Mouse (Mus musculus): ENCODE results near the gene Stk19. TPM values are rescaled to one million over a fixed set of nuclear protein-coding genes. Genes with fewer than 3 reads are reported as not detected.

The Stk19 gene
- polyA plus RNA-seq, 1 experiment from 2014 or later = 43.2 TPM

- no peak for ATAC-seq
- H3K9me3 ChIP-seq (replicated peaks; ENCODE audit: control insufficient read depth, low read length, poor library complexity, severe bottlenecking) = no peaks in the 10 kb centered on the region
- H3K36me3 ChIP-seq (ENCODE audit: control insufficient read depth, insufficient read depth, low read length) = no peaks in the 10 kb centered on the region
- H3K27ac ChIP-seq (ENCODE audit: low read length) = no peak overlapping the region
- no peaks in the 10 kb centered on the region for H3K27me3 ChIP-seq (ENCODE audit: control insufficient read depth, insufficient read depth, low read depth, low read length)
- H3K9ac ChIP-seq (ENCODE audit: low read depth, low read length) = no peak overlapping the region
- no peak overlapping the region for H3K4me2 ChIP-seq (ENCODE audit: low read length)
- H3K4me3 ChIP-seq (ENCODE audit: low read depth, low read length) = no peak overlapping the region
- no peaks in the 10 kb centered on the region for H3K4me1 ChIP-seq (ENCODE audit: control insufficient read depth, insufficient read depth, low read length)
- WGBS = 86% methylated on average over 8 of the region's 8 CpGs
Observed at GRCm38 (mm10) chr17:34796311-34797140, 40.2 kb downstream of the Stk19 start.

- 64% methylated on average over 9 of the region's 9 CpGs for WGBS
- no peak for ATAC-seq
- Histone ChIP-seq H3K27ac (ENCODE audit: low read length) (no peak overlapping the region), H3K9ac (ENCODE audit: low read depth, low read length) (no peak overlapping the region), H3K4me1 (ENCODE audit: control insufficient read depth, insufficient read depth, low read length) (no peaks in the 10 kb centered on the region), H3K4me2 (ENCODE audit: low read length) (no peak overlapping the region), H3K9me3 (replicated peaks; ENCODE audit: control insufficient read depth, low read length, poor library complexity, severe bottlenecking) (no peaks in the 10 kb centered on the region), H3K36me3 (ENCODE audit: control insufficient read depth, insufficient read depth, low read length) (no peaks in the 10 kb centered on the region), H3K4me3 (ENCODE audit: low read depth, low read length) (no peak overlapping the region), H3K27me3 (ENCODE audit: control insufficient read depth, insufficient read depth, low read depth, low read length) (no peaks in the 10 kb centered on the region)
Observed at GRCm38 (mm10) chr17:34795633-34796032, 41.1 kb downstream of the Stk19 start.

GRCm38 (mm10) chr17:34795016-34795415 lies 41.7 kb downstream of the Stk19 start:
- 84% methylated on average over 10 of the region's 10 CpGs for WGBS
- H3K9ac ChIP-seq (ENCODE audit: low read depth, low read length) = no peak overlapping the region

GRCm38 (mm10) chr17:34777680-34778325 lies 58.9 kb downstream of the Stk19 start:
- Histone ChIP-seq H3K27ac (ENCODE audit: low read length) (no peak overlapping the region), H3K4me1 (ENCODE audit: control insufficient read depth, insufficient read depth, low read length) (no peaks in the 10 kb centered on the region), H3K9me3 (replicated peaks; ENCODE audit: control insufficient read depth, low read length, poor library complexity, severe bottlenecking) (peaks cover 5% of the 10 kb centered on the region; the same call in 1 of the 2 replicates), H3K36me3 (ENCODE audit: control insufficient read depth, insufficient read depth, low read length) (no peaks in the 10 kb centered on the region), H3K9ac (ENCODE audit: low read depth, low read length) (no peak overlapping the region), H3K4me2 (ENCODE audit: low read length) (no peak overlapping the region), H3K4me3 (ENCODE audit: low read depth, low read length) (no peak overlapping the region), H3K27me3 (ENCODE audit: control insufficient read depth, insufficient read depth, low read depth, low read length) (no peaks in the 10 kb centered on the region)
- no peak for ATAC-seq
- WGBS = 78% methylated on average over 9 of the region's 9 CpGs

More at GRCm38 (mm10) chr17:34795016-34795415, 41.7 kb downstream of the Stk19 start:
- Histone ChIP-seq H3K27ac (ENCODE audit: low read length) (no peak overlapping the region), H3K36me3 (ENCODE audit: control insufficient read depth, insufficient read depth, low read length) (no peaks in the 10 kb centered on the region), H3K27me3 (ENCODE audit: control insufficient read depth, insufficient read depth, low read depth, low read length) (no peaks in the 10 kb centered on the region), H3K9me3 (replicated peaks; ENCODE audit: control insufficient read depth, low read length, poor library complexity, severe bottlenecking) (no peaks in the 10 kb centered on the region), H3K4me1 (ENCODE audit: control insufficient read depth, insufficient read depth, low read length) (no peaks in the 10 kb centered on the region), H3K4me2 (ENCODE audit: low read length) (no peak overlapping the region), H3K4me3 (ENCODE audit: low read depth, low read length) (no peak overlapping the region)
- ATAC-seq = no peak

Small RNA genes within 50 kb of the gene (microRNA-seq; reads per million reads assigned to microRNA genes)
- gene Mir6970 = not detected
- gene Mir6971 = 4.8 reads per million, percentile 23 among the genes with 10 or more reads in this experiment
- not detected for gene Mir6972

Other genes starting within 250 kb of the Stk19 start
- gene Gpsm3, start 247.1 kb downstream of the Stk19 start, polyA plus RNA-seq (2015; fragmentation: Nextera tagmentation; extraction: Ambion mirVana) = 3.9 and 4.3 TPM in 2 replicates
- 9.4 and 9.7 TPM in 2 replicates for gene Pbx2, start 245.7 kb downstream of the Stk19 start, polyA plus RNA-seq (2015; fragmentation: Nextera tagmentation; extraction: Ambion mirVana)
- gene Ager, start 239.1 kb downstream of the Stk19 start, polyA plus RNA-seq (2015; fragmentation: Nextera tagmentation; extraction: Ambion mirVana) = 0.95 and 1.1 TPM in 2 replicates
- 291 and 298 TPM in 2 replicates for gene Rnf5, start 233.3 kb downstream of the Stk19 start, polyA plus RNA-seq (2015; fragmentation: Nextera tagmentation; extraction: Ambion mirVana)
- 118 TPM in 2 replicates for gene Agpat1, start 232.7 kb downstream of the Stk19 start, polyA plus RNA-seq (2015; fragmentation: Nextera tagmentation; extraction: Ambion mirVana)
- 6.1 and 6.3 TPM in 2 replicates for gene Egfl8, start 221.0 kb downstream of the Stk19 start, polyA plus RNA-seq (2015; fragmentation: Nextera tagmentation; extraction: Ambion mirVana)
- gene Ppt2, start 208.4 kb downstream of the Stk19 start, polyA plus RNA-seq (2015; fragmentation: Nextera tagmentation; extraction: Ambion mirVana) = 19.9 and 21.0 TPM in 2 replicates
- 10.3 and 11.5 TPM in 2 replicates for gene Prrt1, start 207.4 kb downstream of the Stk19 start, polyA plus RNA-seq (2015; fragmentation: Nextera tagmentation; extraction: Ambion mirVana)
- 15.4 and 17.9 TPM in 2 replicates for gene Fkbpl, start 192.2 kb downstream of the Stk19 start, polyA plus RNA-seq (2015; fragmentation: Nextera tagmentation; extraction: Ambion mirVana)
- gene Atf6b, start 189.8 kb downstream of the Stk19 start, polyA plus RNA-seq (2015; fragmentation: Nextera tagmentation; extraction: Ambion mirVana) = 119 and 123 TPM in 2 replicates
- gene Tnxb, start 166.4 kb downstream of the Stk19 start, polyA plus RNA-seq (2015; fragmentation: Nextera tagmentation; extraction: Ambion mirVana) = 0.14 and 0.15 TPM in 2 replicates
- 0.27 and 0.39 TPM in 2 replicates for gene C4b, start 93.1 kb downstream of the Stk19 start, polyA plus RNA-seq (2015; fragmentation: Nextera tagmentation; extraction: Ambion mirVana)
- gene Cyp21a1, start 32.4 kb downstream of the Stk19 start, polyA plus RNA-seq (2015; fragmentation: Nextera tagmentation; extraction: Ambion mirVana) = not detected in 2 replicates
- gene Dxo, start 74 bp upstream of the Stk19 start, polyA plus RNA-seq (2015; fragmentation: Nextera tagmentation; extraction: Ambion mirVana) = 73.1 and 73.2 TPM in 2 replicates
- 62.1 and 62.4 TPM in 2 replicates for gene Skiv2l, start 13.3 kb upstream of the Stk19 start, polyA plus RNA-seq (2015; fragmentation: Nextera tagmentation; extraction: Ambion mirVana)
- gene Nelfe, start 13.4 kb upstream of the Stk19 start, polyA plus RNA-seq (2015; fragmentation: Nextera tagmentation; extraction: Ambion mirVana) = 79.8 and 86.5 TPM in 2 replicates
- gene Cfb, start 25.6 kb upstream of the Stk19 start, polyA plus RNA-seq (2015; fragmentation: Nextera tagmentation; extraction: Ambion mirVana) = 0.51 and 1.4 TPM in 2 replicates
- 12.4 and 13.1 TPM in 2 replicates for gene Zbtb12, start 42.5 kb upstream of the Stk19 start, polyA plus RNA-seq (2015; fragmentation: Nextera tagmentation; extraction: Ambion mirVana)
- gene Gm20547, start 45.1 kb upstream of the Stk19 start, polyA plus RNA-seq (2015; fragmentation: Nextera tagmentation; extraction: Ambion mirVana) = 0.16 TPM in 1 of 2 replicates, not detected in the other
- gene C2, start 61.3 kb upstream of the Stk19 start, polyA plus RNA-seq (2015; fragmentation: Nextera tagmentation; extraction: Ambion mirVana) = 1.6 and 2.4 TPM in 2 replicates
- gene Ehmt2, start 61.5 kb upstream of the Stk19 start, polyA plus RNA-seq (2015; fragmentation: Nextera tagmentation; extraction: Ambion mirVana) = 99.8 and 102 TPM in 2 replicates
- gene Slc44a4, start 77.5 kb upstream of the Stk19 start, polyA plus RNA-seq (2015; fragmentation: Nextera tagmentation; extraction: Ambion mirVana) = 0.09 TPM in 1 of 2 replicates, not detected in the other
- gene Neu1, start 94.3 kb upstream of the Stk19 start, polyA plus RNA-seq (2015; fragmentation: Nextera tagmentation; extraction: Ambion mirVana) = 38.6 and 42.3 TPM in 2 replicates
- 0.24 TPM in 1 of 2 replicates, not detected in the other for gene Hspa1b, start 122.3 kb upstream of the Stk19 start, polyA plus RNA-seq (2015; fragmentation: Nextera tagmentation; extraction: Ambion mirVana)
- gene Gm20481, start 133.0 kb upstream of the Stk19 start, polyA plus RNA-seq (2015; fragmentation: Nextera tagmentation; extraction: Ambion mirVana) = not detected in 2 replicates
- gene Hspa1a, start 135.2 kb upstream of the Stk19 start, polyA plus RNA-seq (2015; fragmentation: Nextera tagmentation; extraction: Ambion mirVana) = 13.4 and 19.3 TPM in 2 replicates
- gene Hspa1l, start 135.8 kb upstream of the Stk19 start, polyA plus RNA-seq (2015; fragmentation: Nextera tagmentation; extraction: Ambion mirVana) = 2.0 and 2.4 TPM in 2 replicates
- gene Lsm2, start 144.9 kb upstream of the Stk19 start, polyA plus RNA-seq (2015; fragmentation: Nextera tagmentation; extraction: Ambion mirVana) = 97.2 and 107 TPM in 2 replicates
- 54.8 and 56.5 TPM in 2 replicates for gene Vars, start 164.0 kb upstream of the Stk19 start, polyA plus RNA-seq (2015; fragmentation: Nextera tagmentation; extraction: Ambion mirVana)
- 0.16 and 0.26 TPM in 2 replicates for gene Vwa7, start 179.6 kb upstream of the Stk19 start, polyA plus RNA-seq (2015; fragmentation: Nextera tagmentation; extraction: Ambion mirVana)
- 0.71 and 1.1 TPM in 2 replicates for gene Sapcd1, start 191.1 kb upstream of the Stk19 start, polyA plus RNA-seq (2015; fragmentation: Nextera tagmentation; extraction: Ambion mirVana)
- gene Msh5, start 209.8 kb upstream of the Stk19 start, polyA plus RNA-seq (2015; fragmentation: Nextera tagmentation; extraction: Ambion mirVana) = 1.9 and 2.4 TPM in 2 replicates
- 51.2 and 54.7 TPM in 2 replicates for gene Clic1, start 213.0 kb upstream of the Stk19 start, polyA plus RNA-seq (2015; fragmentation: Nextera tagmentation; extraction: Ambion mirVana)
- gene Ddah2, start 222.1 kb upstream of the Stk19 start, polyA plus RNA-seq (2015; fragmentation: Nextera tagmentation; extraction: Ambion mirVana) = 312 and 341 TPM in 2 replicates
- 0.30 TPM in 1 of 2 replicates, not detected in the other for gene Ly6g6c, start 228.4 kb upstream of the Stk19 start, polyA plus RNA-seq (2015; fragmentation: Nextera tagmentation; extraction: Ambion mirVana)
- gene Mpig6b, start 229.2 kb upstream of the Stk19 start, polyA plus RNA-seq (2015; fragmentation: Nextera tagmentation; extraction: Ambion mirVana) = 0.12 and 0.15 TPM in 2 replicates
- 0.26 and 0.31 TPM in 2 replicates for gene Ly6g6e, start 240.0 kb upstream of the Stk19 start, polyA plus RNA-seq (2015; fragmentation: Nextera tagmentation; extraction: Ambion mirVana)
- gene Ly6g6d, start 241.1 kb upstream of the Stk19 start, polyA plus RNA-seq (2015; fragmentation: Nextera tagmentation; extraction: Ambion mirVana) = 0.57 and 1.5 TPM in 2 replicates
- gene Ly6g6f, start 248.7 kb upstream of the Stk19 start, polyA plus RNA-seq (2015; fragmentation: Nextera tagmentation; extraction: Ambion mirVana) = not detected in 2 replicates